Mouse (Mus musculus): ENCODE data around the gene Lta. TPM values are rescaled to one million over a fixed set of nuclear protein-coding genes. Genes with fewer than 3 reads are reported as not detected.

Gene Lta
- polyA plus RNA-seq, 1 experiment from 2014 or later: not detected

- WGBS: 85% methylated on average over 7 of the region's 7 CpGs
- ATAC-seq (ENCODE audit: low FRiP score): no peak
- H3K27ac ChIP-seq: no peak overlapping the region
- H3K4me3 ChIP-seq (replicated peaks): no peak overlapping the region
- H3K9ac ChIP-seq: no peak overlapping the region
- 0 out of 2 replicates have a peak, but pooled peaks cover 3% of the 10 kb centered on the region for H3K27me3 ChIP-seq
- 0 out of 2 replicates have a peak, but pooled peaks cover under 1% of the 10 kb centered on the region for H3K36me3 ChIP-seq (replicated peaks)
- H3K4me2 ChIP-seq: no peak overlapping the region
- H3K9me3 ChIP-seq: no peaks in the 10 kb centered on the region
- peaks cover 18% of the 10 kb centered on the region for H3K4me1 ChIP-seq
These were observed 37.4 kb downstream of the Lta start for GRCm38 (mm10) chr17:35167794-35168193.

GRCm38 (mm10) chr17:35166352-35167035 is 38.7 kb downstream of the Lta start:
- no peaks in the 10 kb centered on the region for H3K27me3 ChIP-seq
- no peaks in the 10 kb centered on the region for H3K9me3 ChIP-seq
- peak overlapping the region; percentile 98 for H3K27ac ChIP-seq
- no peak for ATAC-seq (ENCODE audit: low FRiP score)
- peaks cover 31% of the 10 kb centered on the region for H3K4me1 ChIP-seq
- peak overlapping the region; percentile 96 for H3K4me2 ChIP-seq
- H3K4me3 ChIP-seq (replicated peaks): peak overlapping the region; percentile 99; the same call in 1 of the 2 replicates
- H3K9ac ChIP-seq: peak overlapping the region; percentile 43; the same call in 1 of the 2 replicates
- H3K36me3 ChIP-seq (replicated peaks): peaks cover 13% of the 10 kb centered on the region
- 72% methylated on average over 8 of the region's 8 CpGs for WGBS

- H3K4me2 ChIP-seq: peak overlapping the region; percentile 96
- H3K4me3 ChIP-seq (replicated peaks): peak overlapping the region; percentile 99
- no peak; the same call in 1 of the 2 replicates for ATAC-seq (ENCODE audit: low FRiP score)
- WGBS: 23% methylated on average over 12 of the region's 12 CpGs
- H3K9ac ChIP-seq: peak overlapping the region; percentile 48
- peaks cover 22% of the 10 kb centered on the region for H3K36me3 ChIP-seq (replicated peaks)
- no peaks in the 10 kb centered on the region for H3K9me3 ChIP-seq
- H3K27ac ChIP-seq: peak overlapping the region; percentile 98
- peaks cover 32% of the 10 kb centered on the region for H3K4me1 ChIP-seq
- no peaks in the 10 kb centered on the region for H3K27me3 ChIP-seq
These were observed 39.5 kb downstream of the Lta start for GRCm38 (mm10) chr17:35165451-35166155.

- H3K4me1 ChIP-seq: peaks cover 32% of the 10 kb centered on the region
- no peaks in the 10 kb centered on the region for H3K9me3 ChIP-seq
- H3K27me3 ChIP-seq: no peaks in the 10 kb centered on the region
- peak within 1 kb of the TSS; percentile 98 for H3K27ac ChIP-seq
- H3K36me3 ChIP-seq (replicated peaks): peaks cover 30% of the 10 kb centered on the region
- H3K4me3 ChIP-seq (replicated peaks): peak within 1 kb of the TSS; percentile 99
- peak within 1 kb of the TSS; percentile 96 for H3K4me2 ChIP-seq
- peak within 1 kb of the TSS; percentile 100 for H3K9ac ChIP-seq
- peak; percentile 96 for ATAC-seq (ENCODE audit: low FRiP score)
- WGBS: under 1% methylated on average over 81 of the region's 89 CpGs
These were observed 40.3 kb downstream of the Lta start, which contains the start of gene Prrc2a for GRCm38 (mm10) chr17:35164568-35165450. Gene Prrc2a (minus strand): TSS chr17:35164897.

- Histone ChIP-seq H3K36me3 (replicated peaks) (peaks cover 36% of the 10 kb centered on the region), H3K9ac (peak overlapping the region; percentile 100), H3K27ac (peak overlapping the region; percentile 98), H3K4me2 (peak overlapping the region; percentile 96), H3K27me3 (no peaks in the 10 kb centered on the region), H3K4me3 (replicated peaks) (peak overlapping the region; percentile 99), H3K9me3 (no peaks in the 10 kb centered on the region), H3K4me1 (peaks cover 32% of the 10 kb centered on the region)
- whole genome bisulfite sequencing: under 1% methylated on average over 27 of the region's 28 CpGs
- ATAC-seq (ENCODE audit: low FRiP score): no peak
These were observed 41.0 kb downstream of the Lta start for GRCm38 (mm10) chr17:35164218-35164567.

- Histone ChIP-seq H3K27ac (peak overlapping the region; percentile 98), H3K9ac (peak overlapping the region; percentile 100), H3K4me1 (peaks cover 32% of the 10 kb centered on the region), H3K4me3 (replicated peaks) (peak overlapping the region; percentile 99), H3K36me3 (replicated peaks) (peaks cover 43% of the 10 kb centered on the region), H3K27me3 (no peaks in the 10 kb centered on the region), H3K9me3 (no peaks in the 10 kb centered on the region), H3K4me2 (peak overlapping the region; percentile 96)
- no peak for ATAC-seq (ENCODE audit: low FRiP score)
- 21% methylated on average over 8 of the region's 8 CpGs for WGBS
These were observed 41.6 kb downstream of the Lta start for GRCm38 (mm10) chr17:35163326-35164081.

- peak overlapping the region; percentile 96 for H3K4me2 ChIP-seq
- H3K4me3 ChIP-seq (replicated peaks): peak overlapping the region; percentile 99
- peaks cover 51% of the 10 kb centered on the region for H3K36me3 ChIP-seq (replicated peaks)
- no peak for ATAC-seq (ENCODE audit: low FRiP score)
- H3K27me3 ChIP-seq: no peaks in the 10 kb centered on the region
- H3K9ac ChIP-seq: peak overlapping the region; percentile 100
- no peaks in the 10 kb centered on the region for H3K9me3 ChIP-seq
- 53% methylated on average over 12 of the region's 12 CpGs for WGBS
- H3K4me1 ChIP-seq: peaks cover 32% of the 10 kb centered on the region
- H3K27ac ChIP-seq: 0 out of 2 replicates have a peak overlapping the region, but pooled peaks have one; percentile 8
These were observed 42.4 kb downstream of the Lta start for GRCm38 (mm10) chr17:35162730-35163129.

- Histone ChIP-seq H3K4me3 (replicated peaks) (peak overlapping the region; percentile 99), H3K9ac (peak overlapping the region; percentile 100), H3K9me3 (no peaks in the 10 kb centered on the region), H3K36me3 (replicated peaks) (peaks cover 57% of the 10 kb centered on the region), H3K27me3 (no peaks in the 10 kb centered on the region), H3K4me1 (peaks cover 32% of the 10 kb centered on the region), H3K27ac (no peak overlapping the region), H3K4me2 (peak overlapping the region; percentile 96)
- 82% methylated on average over 14 of the region's 14 CpGs for WGBS
- ATAC-seq (ENCODE audit: low FRiP score): no peak
These were observed 43.0 kb downstream of the Lta start for GRCm38 (mm10) chr17:35162121-35162520.

- H3K27me3 ChIP-seq: no peaks in the 10 kb centered on the region
- H3K27ac ChIP-seq: no peak overlapping the region
- H3K4me3 ChIP-seq (replicated peaks): 0 out of 2 replicates have a peak overlapping the region, but pooled peaks have one; percentile 99
- ATAC-seq (ENCODE audit: low FRiP score): no peak
- H3K9ac ChIP-seq: 0 out of 2 replicates have a peak overlapping the region, but pooled peaks have one; percentile 100
- peaks cover 64% of the 10 kb centered on the region for H3K36me3 ChIP-seq (replicated peaks)
- H3K4me1 ChIP-seq: peaks cover 29% of the 10 kb centered on the region
- no peaks in the 10 kb centered on the region for H3K9me3 ChIP-seq
- 93% methylated on average over 11 of the region's 11 CpGs for WGBS
- no peak overlapping the region for H3K4me2 ChIP-seq
These were observed 43.7 kb downstream of the Lta start for GRCm38 (mm10) chr17:35161421-35161820.

GRCm38 (mm10) chr17:35159638-35160037 is 45.5 kb downstream of the Lta start:
- H3K4me3 ChIP-seq (replicated peaks): no peak overlapping the region
- H3K9ac ChIP-seq: no peak overlapping the region
- ATAC-seq (ENCODE audit: low FRiP score): no peak
- H3K4me2 ChIP-seq: no peak overlapping the region
- H3K9me3 ChIP-seq: no peaks in the 10 kb centered on the region
- WGBS: 91% methylated on average over 7 of the region's 7 CpGs
- H3K4me1 ChIP-seq: peaks cover 22% of the 10 kb centered on the region
- H3K36me3 ChIP-seq (replicated peaks): peaks cover 82% of the 10 kb centered on the region
- H3K27ac ChIP-seq: no peak overlapping the region
- no peaks in the 10 kb centered on the region for H3K27me3 ChIP-seq

- no peaks in the 10 kb centered on the region for H3K27me3 ChIP-seq
- 95% methylated on average over 16 of the region's 16 CpGs for WGBS
- no peak for ATAC-seq (ENCODE audit: low FRiP score)
- H3K9me3 ChIP-seq: no peaks in the 10 kb centered on the region
- H3K36me3 ChIP-seq (replicated peaks): peaks cover 88% of the 10 kb centered on the region
- H3K9ac ChIP-seq: no peak overlapping the region
- H3K4me1 ChIP-seq: peaks cover 22% of the 10 kb centered on the region
- H3K4me3 ChIP-seq (replicated peaks): no peak overlapping the region
- H3K4me2 ChIP-seq: no peak overlapping the region
- no peak overlapping the region for H3K27ac ChIP-seq
These were observed 46.1 kb downstream of the Lta start for GRCm38 (mm10) chr17:35158850-35159593.
